Mouse (Mus musculus): ENCODE results near the gene Retreg1. TPM values are rescaled to one million over a fixed set of nuclear protein-coding genes. Genes with fewer than 3 reads are reported as not detected.

The Retreg1 gene
- polyA plus RNA-seq, 1 experiment, result 36.0 TPM

DNA sequence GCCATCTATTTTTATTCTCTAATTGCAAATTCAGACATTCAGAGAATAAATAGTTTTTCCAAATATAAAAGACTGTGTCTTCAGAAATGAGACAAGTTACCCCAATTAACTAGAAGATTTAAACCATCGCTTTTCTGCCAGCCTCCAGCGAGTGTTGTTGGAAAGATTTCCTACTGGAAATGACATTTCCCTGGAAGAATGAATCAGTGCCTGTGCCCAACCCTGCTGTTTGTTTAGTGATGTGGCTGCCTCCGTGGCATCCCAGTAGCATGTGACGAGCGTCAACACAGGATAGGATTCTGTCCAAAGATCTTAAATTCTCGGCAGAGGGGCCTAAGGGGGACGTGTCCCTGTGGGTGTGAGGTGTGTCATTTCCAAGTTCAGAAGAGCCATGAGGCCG, 40.8 kb upstream of the Retreg1 start:
- peaks cover 4% of the 10 kb centered on the region for H3K36me3 ChIP-seq (ENCODE audit: control insufficient read depth, insufficient read depth, low read length)

DNA sequence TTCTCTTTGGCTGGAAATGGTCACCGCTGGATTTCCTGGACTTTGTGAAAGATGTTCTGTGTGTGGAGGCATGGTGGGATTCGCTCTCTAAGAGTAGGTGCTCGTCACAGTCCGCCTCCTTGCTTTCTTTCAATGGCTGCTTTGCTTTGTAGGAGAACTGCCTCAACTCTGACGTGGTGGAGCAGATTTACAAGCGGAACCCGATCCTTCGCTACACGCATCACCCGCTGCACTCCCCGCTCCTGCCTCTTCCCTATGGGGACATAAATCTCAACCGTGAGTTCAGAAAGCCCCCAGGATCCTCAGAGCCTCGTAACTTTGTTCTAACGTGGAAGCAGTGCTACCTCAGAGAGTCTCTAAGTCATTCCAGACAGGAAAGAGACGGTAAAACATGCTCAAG, 39.9 kb upstream of the Retreg1 start:
- Histone ChIP-seq H3K27me3 (replicated peaks; ENCODE audit: control insufficient read depth, insufficient read depth, low read length) (no peaks in the 10 kb centered on the region), H3K4me1 (ENCODE audit: control insufficient read depth, insufficient read depth, low read length) (peaks cover 4% of the 10 kb centered on the region; the same call in 1 of the 2 replicates), H3K36me3 (ENCODE audit: control insufficient read depth, insufficient read depth, low read length) (peaks cover 4% of the 10 kb centered on the region), H3K27ac (ENCODE audit: insufficient read depth, low read depth, low read length) (no peak overlapping the region), H3K4me3 (ENCODE audit: insufficient read depth, low read depth, low read length) (no peak overlapping the region)
- 77% methylated on average over 15 of the region's 15 CpGs for WGBS
- no peak for DNase-seq
- TF ChIP-seq POLR2A (IDR thresholded peaks at IDR 0.05; ENCODE audit: low read depth, low read length), result no peak
- TF ChIP-seq CTCF (conservative IDR thresholded peaks at IDR 0.05; ENCODE audit: insufficient read depth, insufficient read length, low read depth, low read length), result no peak

More for the DNA sequence above, 40.8 kb upstream of the Retreg1 start:
- H3K27ac ChIP-seq (ENCODE audit: insufficient read depth, low read depth, low read length), result no peak overlapping the region
- no peak for TF ChIP-seq POLR2A (IDR thresholded peaks at IDR 0.05; ENCODE audit: low read depth, low read length)
- TF ChIP-seq CTCF (conservative IDR thresholded peaks at IDR 0.05; ENCODE audit: insufficient read depth, insufficient read length, low read depth, low read length), result no peak
- WGBS, result 74% methylated on average over 8 of the region's 8 CpGs
- no peak for DNase-seq
- no peak overlapping the region for H3K4me3 ChIP-seq (ENCODE audit: insufficient read depth, low read depth, low read length)
- no peaks in the 10 kb centered on the region for H3K27me3 ChIP-seq (replicated peaks; ENCODE audit: control insufficient read depth, insufficient read depth, low read length)
- H3K4me1 ChIP-seq (ENCODE audit: control insufficient read depth, insufficient read depth, low read length), result peaks cover 3% of the 10 kb centered on the region; the same call in 1 of the 2 replicates

DNA sequence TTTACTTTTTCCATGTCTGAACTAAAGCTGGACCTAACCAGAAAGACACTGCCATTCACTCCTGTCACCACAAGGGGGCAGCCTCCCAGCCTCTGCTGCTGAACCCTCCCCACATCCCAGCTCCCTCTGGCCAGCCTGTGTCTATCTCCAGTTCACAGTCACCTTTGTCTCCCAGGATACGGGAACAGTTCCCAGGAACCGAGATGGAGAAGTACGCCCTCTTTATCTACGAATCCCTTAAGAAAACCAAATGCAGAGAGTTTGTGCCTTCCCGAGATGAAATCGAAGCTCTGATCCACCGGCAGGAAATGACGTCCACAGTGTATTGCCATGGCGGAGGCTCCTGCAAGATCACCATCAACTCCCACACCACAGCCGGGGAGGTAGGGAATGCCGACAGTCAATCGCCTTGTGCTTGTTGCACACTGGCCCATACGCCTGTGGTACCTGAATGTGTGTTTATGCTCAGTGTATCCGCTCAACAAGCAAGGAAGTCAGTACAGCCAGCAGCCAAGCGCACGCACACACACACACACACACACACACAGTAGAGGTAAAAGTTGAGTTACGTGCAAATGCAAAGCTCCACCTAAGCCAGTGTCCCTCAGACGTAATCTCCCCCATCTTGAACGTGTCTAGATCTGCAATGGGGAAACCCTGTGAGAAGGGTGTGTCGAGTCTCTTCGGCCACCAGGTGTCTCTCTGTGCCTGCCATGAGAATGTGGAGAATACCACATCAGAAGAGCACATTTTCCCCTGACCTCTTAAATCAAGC, 37.5 kb upstream of the Retreg1 start:
- Histone ChIP-seq H3K27ac (ENCODE audit: insufficient read depth, low read depth, low read length) (no peak overlapping the region), H3K27me3 (replicated peaks; ENCODE audit: control insufficient read depth, insufficient read depth, low read length) (no peaks in the 10 kb centered on the region), H3K4me3 (ENCODE audit: insufficient read depth, low read depth, low read length) (no peak overlapping the region), H3K4me1 (ENCODE audit: control insufficient read depth, insufficient read depth, low read length) (peaks cover 8% of the 10 kb centered on the region; the same call in 1 of the 2 replicates), H3K36me3 (ENCODE audit: control insufficient read depth, insufficient read depth, low read length) (peaks cover 4% of the 10 kb centered on the region)
- TF ChIP-seq CTCF (conservative IDR thresholded peaks at IDR 0.05; ENCODE audit: insufficient read depth, insufficient read length, low read depth, low read length), result peak; percentile 88
- no peak for TF ChIP-seq POLR2A (IDR thresholded peaks at IDR 0.05; ENCODE audit: low read depth, low read length)
- 74% methylated on average over 21 of the region's 21 CpGs for WGBS
- peak; percentile 77 for DNase-seq

DNA sequence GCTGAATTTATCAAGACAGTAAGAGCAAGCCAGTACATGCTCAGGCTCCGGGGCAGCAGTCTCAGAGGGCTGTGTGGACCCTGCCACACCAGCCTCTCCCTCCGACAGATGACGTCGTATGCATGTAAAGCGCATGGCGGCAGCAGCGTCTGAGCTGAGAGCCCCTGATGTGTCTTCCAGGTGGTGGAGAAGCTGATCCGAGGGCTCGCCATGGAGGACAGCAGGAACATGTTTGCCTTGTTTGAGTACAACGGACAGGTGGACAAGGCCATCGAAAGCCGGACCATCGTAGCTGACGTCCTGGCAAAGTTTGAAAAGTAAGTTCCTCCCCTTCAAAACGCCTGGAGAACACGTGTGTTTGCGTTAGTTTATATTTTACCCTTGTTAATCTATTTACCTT, 36.6 kb upstream of the Retreg1 start:
- no peaks in the 10 kb centered on the region for H3K27me3 ChIP-seq (replicated peaks; ENCODE audit: control insufficient read depth, insufficient read depth, low read length)
- H3K36me3 ChIP-seq (ENCODE audit: control insufficient read depth, insufficient read depth, low read length), result peaks cover 4% of the 10 kb centered on the region
- no peak overlapping the region for H3K27ac ChIP-seq (ENCODE audit: insufficient read depth, low read depth, low read length)
- H3K4me3 ChIP-seq (ENCODE audit: insufficient read depth, low read depth, low read length), result no peak overlapping the region
- TF ChIP-seq POLR2A (IDR thresholded peaks at IDR 0.05; ENCODE audit: low read depth, low read length) (no peak), CTCF (conservative IDR thresholded peaks at IDR 0.05; ENCODE audit: insufficient read depth, insufficient read length, low read depth, low read length) (no peak)
- peaks cover 8% of the 10 kb centered on the region; the same call in 1 of the 2 replicates for H3K4me1 ChIP-seq (ENCODE audit: control insufficient read depth, insufficient read depth, low read length)
- WGBS, result 90% methylated on average over 17 of the region's 17 CpGs
- no peak for DNase-seq

DNA sequence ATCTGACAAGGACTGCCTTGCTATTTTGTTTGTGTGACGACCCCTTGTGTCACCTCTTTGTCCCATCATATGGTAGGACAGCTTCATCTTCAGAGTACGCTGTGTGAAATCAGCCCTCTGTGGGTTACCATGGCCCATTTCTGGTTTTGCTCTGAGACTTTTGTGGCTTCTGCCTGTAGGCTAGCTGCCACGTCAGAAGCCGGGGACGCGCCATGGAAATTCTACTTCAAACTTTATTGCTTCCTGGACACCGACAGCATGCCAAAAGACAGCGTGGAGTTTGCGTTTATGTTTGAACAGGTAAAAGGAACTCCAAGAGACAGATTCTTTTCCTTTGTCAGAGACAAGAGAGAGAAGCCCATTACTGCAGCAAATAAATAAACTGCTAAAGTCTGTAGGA, 36.1 kb upstream of the Retreg1 start:
- TF ChIP-seq POLR2A (IDR thresholded peaks at IDR 0.05; ENCODE audit: low read depth, low read length) (no peak), CTCF (conservative IDR thresholded peaks at IDR 0.05; ENCODE audit: insufficient read depth, insufficient read length, low read depth, low read length) (no peak)
- DNase-seq, result no peak
- Histone ChIP-seq H3K27me3 (replicated peaks; ENCODE audit: control insufficient read depth, insufficient read depth, low read length) (no peaks in the 10 kb centered on the region), H3K4me1 (ENCODE audit: control insufficient read depth, insufficient read depth, low read length) (peaks cover 8% of the 10 kb centered on the region; the same call in 1 of the 2 replicates), H3K27ac (ENCODE audit: insufficient read depth, low read depth, low read length) (no peak overlapping the region), H3K36me3 (ENCODE audit: control insufficient read depth, insufficient read depth, low read length) (peaks cover 3% of the 10 kb centered on the region), H3K4me3 (ENCODE audit: insufficient read depth, low read depth, low read length) (no peak overlapping the region)
- 86% methylated on average over 9 of the region's 9 CpGs for WGBS

DNA sequence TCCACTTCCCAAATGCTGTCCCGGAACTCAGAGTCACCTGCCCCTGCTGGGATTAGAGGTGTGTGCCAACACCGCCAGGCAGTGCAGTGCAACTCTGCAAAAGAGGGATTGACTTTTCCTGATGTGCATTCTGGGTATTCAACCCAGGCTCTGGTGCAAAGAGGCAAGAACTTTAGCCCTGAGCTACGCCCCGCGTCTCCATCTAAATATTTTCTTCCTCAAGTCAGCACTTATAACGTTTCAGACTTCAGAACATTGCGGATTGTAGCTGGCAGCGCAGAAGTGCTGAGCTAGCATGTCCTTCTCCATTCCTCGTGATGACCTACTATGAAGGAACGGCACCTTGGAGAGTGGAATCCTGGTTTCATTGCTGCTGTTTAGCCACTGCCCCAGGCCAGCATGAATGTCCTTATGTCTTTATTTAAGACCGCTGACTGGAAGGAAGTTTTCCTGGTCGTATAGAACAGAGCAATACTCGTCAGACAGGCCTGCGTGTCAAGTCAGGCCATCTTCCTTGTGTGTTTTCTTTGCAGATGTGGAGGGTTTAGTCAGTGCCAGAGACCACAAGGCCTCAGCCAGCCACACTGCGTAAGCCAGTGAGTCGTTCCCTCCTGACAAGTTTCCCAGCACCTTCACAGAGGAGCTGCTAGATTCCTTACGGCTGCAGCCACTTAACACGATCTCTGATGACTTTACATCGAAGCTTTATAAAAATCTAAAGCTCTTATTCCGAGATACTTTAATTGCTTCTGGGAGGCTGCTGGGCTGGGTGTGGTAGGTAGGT, 34.1 kb upstream of the Retreg1 start:
- DNase-seq, result peak; percentile 75
- no peak for TF ChIP-seq POLR2A (IDR thresholded peaks at IDR 0.05; ENCODE audit: low read depth, low read length)
- TF ChIP-seq CTCF (conservative IDR thresholded peaks at IDR 0.05; ENCODE audit: insufficient read depth, insufficient read length, low read depth, low read length), result no peak
- peak overlapping the region; percentile 16; the same call in 1 of the 2 replicates for H3K27ac ChIP-seq (ENCODE audit: insufficient read depth, low read depth, low read length)
- H3K4me1 ChIP-seq (ENCODE audit: control insufficient read depth, insufficient read depth, low read length), result peaks cover 8% of the 10 kb centered on the region; the same call in 1 of the 2 replicates
- H3K27me3 ChIP-seq (replicated peaks; ENCODE audit: control insufficient read depth, insufficient read depth, low read length), result no peaks in the 10 kb centered on the region
- 69% methylated on average over 20 of the region's 20 CpGs for WGBS
- peaks cover 3% of the 10 kb centered on the region for H3K36me3 ChIP-seq (ENCODE audit: control insufficient read depth, insufficient read depth, low read length)
- H3K4me3 ChIP-seq (ENCODE audit: insufficient read depth, low read depth, low read length), result no peak overlapping the region

DNA sequence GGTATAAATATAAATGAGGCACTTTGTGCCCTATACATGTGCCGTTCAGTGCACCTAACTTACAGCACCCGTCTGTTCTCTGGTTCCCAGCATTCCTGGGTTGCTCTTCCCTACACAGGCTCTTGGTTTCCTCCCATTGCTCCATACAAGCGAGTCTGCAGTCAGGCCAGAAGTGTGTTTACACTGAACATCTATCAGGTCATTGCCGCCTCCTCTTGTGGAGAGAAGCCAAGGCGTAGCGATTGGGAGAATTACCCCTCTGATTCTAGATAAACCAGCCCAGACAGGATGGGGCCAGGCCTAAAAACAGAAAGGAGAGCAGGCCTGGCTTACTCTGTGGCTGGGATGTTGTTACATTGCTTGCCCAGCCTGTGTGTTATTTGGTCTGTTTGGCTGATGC, 33.3 kb upstream of the Retreg1 start:
- TF ChIP-seq POLR2A (IDR thresholded peaks at IDR 0.05; ENCODE audit: low read depth, low read length) (no peak), CTCF (conservative IDR thresholded peaks at IDR 0.05; ENCODE audit: insufficient read depth, insufficient read length, low read depth, low read length) (no peak)
- H3K36me3 ChIP-seq (ENCODE audit: control insufficient read depth, insufficient read depth, low read length), result peaks cover 3% of the 10 kb centered on the region
- peaks cover 8% of the 10 kb centered on the region; the same call in 1 of the 2 replicates for H3K4me1 ChIP-seq (ENCODE audit: control insufficient read depth, insufficient read depth, low read length)
- H3K4me3 ChIP-seq (ENCODE audit: insufficient read depth, low read depth, low read length), result no peak overlapping the region
- H3K27ac ChIP-seq (ENCODE audit: insufficient read depth, low read depth, low read length), result no peak overlapping the region
- DNase-seq, result no peak
- H3K27me3 ChIP-seq (replicated peaks; ENCODE audit: control insufficient read depth, insufficient read depth, low read length), result no peaks in the 10 kb centered on the region
- 78% methylated on average over 6 of the region's 6 CpGs for WGBS
